Mouse (Mus musculus): Measurements from ENCODE around the gene Zbtb42.

DNA sequence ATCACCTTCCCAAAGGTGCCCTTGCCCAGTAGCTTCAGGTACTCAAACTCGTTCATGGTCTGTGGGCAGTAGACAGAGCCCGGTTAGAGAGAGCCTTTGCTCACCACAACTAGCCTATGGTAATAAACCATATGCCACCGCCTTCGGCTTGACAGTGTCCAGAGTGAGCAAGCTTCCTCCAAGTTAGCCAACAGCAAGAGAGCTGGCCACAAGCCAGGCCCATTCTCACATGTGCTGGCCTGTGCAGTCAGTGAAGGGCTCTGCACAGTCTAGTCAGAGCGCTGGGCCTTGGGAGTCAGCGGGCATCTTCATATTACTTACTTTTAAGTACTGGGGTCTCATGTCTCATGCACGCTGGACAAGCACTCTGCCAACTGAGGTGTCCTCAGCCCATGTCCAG, 20.0 kb upstream of the Zbtb42 start:
- no peak for TF ChIP-seq POLR2A (IDR thresholded peaks at IDR 0.05; ENCODE audit: extremely low read depth, insufficient read depth, low read length)
- no peak for TF ChIP-seq CTCF (IDR thresholded peaks at IDR 0.05; ENCODE audit: extremely low read depth, insufficient read depth, low read length)

Measured in cortical plate, adult 2 months (tissue).